Mouse (Mus musculus): ENCODE data around the gene Srrm3.
A peak's percentile ranks its signal among the peaks of the same experiment; 100 is the strongest.

Gene Srrm3

GRCm38 (mm10) chr5:135806555-135807262, at the start of gene Srrm3:
Srrm3 (plus strand) TSS chr5:135806890.
- peak; percentile 89 for DNase-seq (ENCODE audit: low spot score)

- no peak for DNase-seq (ENCODE audit: low spot score)
These were observed 44.8 kb upstream of the Srrm3 start for GRCm38 (mm10) chr5:135761881-135762280.

DNA sequence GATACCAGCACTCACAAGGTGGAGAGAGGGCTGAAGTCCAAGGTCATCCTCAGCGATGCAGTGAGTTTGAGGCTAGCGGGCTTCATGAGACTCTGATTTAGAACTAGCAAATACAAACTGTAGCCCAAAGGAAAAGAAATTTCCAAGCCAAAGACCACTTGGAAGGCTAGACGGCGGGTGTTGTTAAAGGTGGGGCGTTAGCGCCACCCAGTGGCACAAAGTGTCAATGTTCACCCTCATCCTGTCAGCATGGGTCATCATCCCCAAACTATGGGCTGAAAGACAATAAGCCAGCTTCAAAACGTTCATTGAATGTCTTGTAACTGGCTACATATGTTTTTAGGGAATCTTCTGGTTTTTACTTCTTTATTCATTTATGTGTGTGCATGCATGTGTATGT, 43.2 kb upstream of the Srrm3 start:
- peak; percentile 42 for DNase-seq (ENCODE audit: low spot score)

GRCm38 (mm10) chr5:135764971-135765370, 41.7 kb upstream of the Srrm3 start:
- DNase-seq (ENCODE audit: low spot score), result no peak

GRCm38 (mm10) chr5:135772519-135772918, 34.2 kb upstream of the Srrm3 start:
- no peak for DNase-seq (ENCODE audit: low spot score)

DNA sequence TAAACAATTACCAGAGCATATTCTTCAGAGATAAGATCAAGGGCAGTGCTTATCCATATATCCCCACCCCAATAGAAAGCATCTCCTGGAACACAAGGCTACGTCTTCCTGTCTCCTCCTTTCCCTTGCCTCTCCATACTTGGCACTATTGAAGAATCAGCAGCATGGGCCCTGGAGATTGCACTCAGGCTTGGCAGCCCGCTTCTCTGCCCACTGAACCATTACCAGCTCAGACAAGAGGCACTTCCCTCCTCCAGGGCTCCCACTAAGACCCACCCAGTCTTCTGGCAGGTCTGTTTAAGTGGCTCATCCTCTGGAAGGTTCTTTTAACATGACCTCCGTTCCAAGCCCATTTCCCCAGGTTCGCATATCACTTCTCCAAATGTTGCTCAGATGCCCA, 30.1 kb upstream of the Srrm3 start:
- no peak for DNase-seq (ENCODE audit: low spot score)

DNA sequence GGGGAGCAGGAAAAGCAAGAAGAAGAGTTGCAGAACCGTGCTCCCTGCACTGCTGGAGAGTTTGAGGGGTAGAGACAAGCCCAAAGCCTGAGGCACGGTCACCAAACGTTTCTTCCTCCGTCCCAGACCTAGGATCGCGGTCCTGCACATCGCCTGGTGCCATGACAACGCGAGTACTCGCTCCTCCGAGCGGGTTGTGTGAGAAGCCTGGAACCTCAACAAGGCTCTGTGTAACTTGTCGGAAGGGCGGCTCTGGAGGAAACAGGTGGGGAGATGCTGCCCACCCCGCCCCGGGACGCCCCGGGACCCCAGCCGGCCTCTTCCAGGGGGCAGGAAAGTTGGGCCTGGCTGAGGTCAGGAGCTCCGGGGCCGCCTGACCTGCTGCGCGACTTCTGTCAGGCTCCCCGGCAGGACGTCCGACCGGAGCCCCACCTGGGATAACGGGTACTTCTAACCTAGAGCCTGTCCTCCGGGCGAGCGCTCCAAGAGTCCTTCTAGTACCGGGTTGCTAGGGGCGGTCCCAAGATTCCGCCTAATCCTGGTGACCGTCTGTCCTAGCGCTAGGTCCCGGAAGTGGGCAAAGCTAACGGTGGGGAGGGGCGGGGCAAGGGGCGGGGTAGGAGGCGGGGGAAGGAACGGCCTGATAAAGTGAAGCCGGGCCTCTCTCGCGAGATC, 28.8 kb upstream of the Srrm3 start, which contains the start of gene Styxl1:
TSS of gene Styxl1 (minus strand) at position 590 of the 675 bp plus-strand sequence.
- no peak for DNase-seq (ENCODE audit: low spot score)

DNA sequence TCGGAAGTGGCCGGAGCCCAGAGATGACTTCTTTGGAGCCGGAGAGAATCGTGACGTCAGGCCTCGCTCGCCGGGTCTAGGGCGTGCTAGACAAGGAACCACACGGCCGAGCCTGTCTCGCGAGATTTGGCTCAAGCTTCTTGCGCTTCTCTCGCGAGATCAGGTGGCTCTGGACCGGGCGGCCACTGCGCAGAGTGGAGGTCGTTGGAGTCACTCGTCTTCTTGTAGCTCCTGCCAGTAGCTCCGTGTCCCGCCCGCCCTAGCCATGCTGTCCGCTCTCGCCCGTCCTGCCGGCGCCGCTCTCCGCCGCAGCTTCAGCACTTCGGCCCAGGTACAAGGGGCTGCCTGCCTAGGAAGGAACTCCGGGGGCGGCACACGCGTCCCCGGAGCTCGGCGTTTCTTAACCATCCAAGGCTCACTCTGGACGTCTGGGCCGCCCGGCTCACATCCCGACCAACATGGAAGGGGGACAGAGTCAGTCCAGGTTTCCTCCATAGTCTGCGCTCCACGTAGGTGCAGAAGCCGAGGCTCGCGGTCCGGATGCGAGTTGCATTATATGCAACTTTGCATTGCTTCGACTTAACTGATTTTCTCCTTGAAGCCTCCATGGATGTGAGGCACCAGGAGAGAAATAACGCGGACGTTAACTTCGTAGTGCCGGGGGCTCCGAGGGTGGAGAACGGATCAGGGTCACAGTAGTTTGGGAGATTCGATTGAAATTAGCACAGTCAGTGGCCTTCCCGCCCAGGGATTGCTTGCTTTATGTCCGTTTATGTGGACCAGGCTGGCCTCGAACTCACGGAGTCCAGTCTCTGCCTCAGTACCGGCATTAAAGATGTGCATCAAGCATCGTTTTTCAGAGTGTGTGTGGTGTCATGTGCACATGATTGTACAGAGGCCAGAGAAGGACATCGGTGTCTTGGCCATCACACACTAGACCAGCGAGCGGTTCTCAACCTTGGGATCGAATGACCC, 27.9 kb upstream of the Srrm3 start, which contains the start of gene Mdh2:
TSS of gene Mdh2 (plus strand) at position 10 of the 975 bp plus-strand sequence.
- peak; percentile 100 for DNase-seq (ENCODE audit: low spot score)

GRCm38 (mm10) chr5:135780331-135780730, 26.4 kb upstream of the Srrm3 start:
- no peak for DNase-seq (ENCODE audit: low spot score)

GRCm38 (mm10) chr5:135782901-135783300, 23.8 kb upstream of the Srrm3 start:
- no peak for DNase-seq (ENCODE audit: low spot score)

DNA sequence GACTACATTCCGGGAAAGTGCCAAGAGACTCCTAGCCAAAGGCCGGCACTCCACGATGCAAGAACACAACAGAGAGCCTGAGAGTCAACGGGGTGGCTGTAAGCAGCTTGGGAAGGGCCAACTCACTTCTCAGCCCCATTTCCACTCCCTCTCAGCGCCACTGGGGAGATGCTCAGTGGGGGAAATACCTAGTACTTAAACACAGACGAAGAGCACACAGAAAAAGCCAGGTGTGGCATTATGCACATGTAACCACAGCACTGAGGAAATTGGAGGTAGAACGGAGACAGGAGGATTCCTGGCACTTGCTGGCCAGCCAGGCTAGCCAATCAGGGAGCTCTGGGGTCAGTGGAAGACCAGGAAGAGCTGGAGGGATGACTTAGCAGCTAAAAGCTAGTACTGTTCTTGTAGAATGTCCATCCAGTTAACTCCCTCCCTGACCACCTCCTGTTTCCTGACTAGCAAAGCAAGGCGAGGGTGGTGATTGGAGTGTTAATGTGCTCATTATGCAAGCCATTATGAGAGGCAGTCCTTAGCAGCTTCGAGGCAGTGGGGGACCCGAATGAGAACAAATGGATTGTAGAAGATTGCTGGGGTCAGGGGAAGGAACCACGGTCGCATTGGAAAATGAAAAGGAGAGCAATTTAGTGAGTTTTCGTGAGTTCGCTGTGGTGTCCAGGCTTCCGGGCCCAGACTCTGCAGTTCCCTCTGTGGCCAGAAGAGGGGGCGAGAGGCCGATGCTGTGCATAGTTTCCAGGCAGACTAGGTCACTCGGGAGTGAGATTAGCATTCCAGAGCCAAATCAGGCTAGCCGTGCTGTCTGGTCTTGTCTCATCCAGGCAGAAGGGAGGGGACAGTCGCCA, 12.5 kb upstream of the Srrm3 start:
- peak; percentile 75 for DNase-seq (ENCODE audit: low spot score)

GRCm38 (mm10) chr5:135794859-135795181, 11.9 kb upstream of the Srrm3 start:
- no peak for DNase-seq (ENCODE audit: low spot score)

DNA sequence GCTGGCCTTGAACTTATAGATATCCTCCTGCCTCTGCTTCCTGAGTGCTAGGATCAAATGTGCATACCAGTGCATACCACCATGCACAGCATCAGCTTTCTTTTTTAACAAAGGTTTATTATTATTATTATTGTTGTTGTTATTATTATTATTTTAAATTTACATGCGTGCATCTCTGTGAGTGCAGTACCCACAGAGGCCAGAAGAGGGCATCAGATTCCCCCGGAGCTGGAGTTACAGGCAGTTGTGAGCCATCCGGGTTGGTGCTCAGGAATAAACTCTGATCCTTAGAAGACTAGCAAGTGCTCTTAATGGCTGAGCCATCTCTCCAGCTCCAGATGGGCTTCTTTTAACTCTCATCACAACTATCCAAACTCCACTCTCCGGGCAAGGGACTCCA, 6.9 kb upstream of the Srrm3 start:
- DNase-seq (ENCODE audit: low spot score), result no peak

GRCm38 (mm10) chr5:135800927-135801326, 5.8 kb upstream of the Srrm3 start:
- no peak for DNase-seq (ENCODE audit: low spot score)

- no peak for DNase-seq (ENCODE audit: low spot score)
These were observed 4.0 kb upstream of the Srrm3 start for GRCm38 (mm10) chr5:135802641-135803040.

GRCm38 (mm10) chr5:135803135-135803534, 3.6 kb upstream of the Srrm3 start:
- no peak for DNase-seq (ENCODE audit: low spot score)

- DNase-seq (ENCODE audit: low spot score), result no peak
These were observed 3.0 kb upstream of the Srrm3 start for GRCm38 (mm10) chr5:135803676-135804075.

- DNase-seq (ENCODE audit: low spot score), result no peak
These were observed 2.0 kb upstream of the Srrm3 start for GRCm38 (mm10) chr5:135804735-135805134.

DNA sequence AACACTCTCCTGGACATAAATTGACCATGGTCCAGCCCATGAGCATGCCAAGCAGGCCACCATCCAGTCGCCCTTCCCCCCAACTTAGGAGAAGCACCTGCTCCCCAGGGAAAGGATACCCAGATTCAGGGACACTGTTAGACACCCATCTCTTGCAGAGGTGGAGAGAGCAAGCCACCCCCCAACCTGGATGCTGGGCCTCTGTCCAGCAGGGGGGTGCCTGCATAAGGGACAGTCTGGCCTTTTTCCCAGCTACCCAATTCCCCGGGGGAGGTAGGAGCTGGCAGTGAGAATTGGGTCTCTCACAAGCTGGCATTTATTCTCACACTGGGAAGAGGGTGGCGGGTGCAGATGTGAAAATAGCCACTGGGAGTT, 560 bp downstream of the Srrm3 start:
- no peak for DNase-seq (ENCODE audit: low spot score)

DNA sequence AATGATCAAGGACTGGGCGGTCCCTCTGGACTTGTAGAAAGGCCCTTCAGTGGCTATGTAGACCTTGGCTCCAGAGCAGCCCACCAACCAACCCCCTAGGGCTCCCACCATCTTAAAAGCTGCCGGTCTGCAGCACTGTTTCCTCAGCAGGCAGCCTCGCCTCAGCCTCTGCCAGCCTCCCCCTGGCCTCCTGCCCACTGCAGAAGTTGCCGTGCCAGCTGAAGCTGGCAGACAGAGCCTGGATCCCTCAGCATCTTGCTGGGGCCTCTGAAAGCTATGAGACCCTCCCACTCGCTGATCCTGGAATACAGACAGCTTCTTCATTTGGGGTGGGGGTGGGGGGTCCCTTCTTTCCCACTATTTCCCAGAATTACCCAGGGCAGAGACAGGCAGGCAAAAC, 6.3 kb downstream of the Srrm3 start:
- no peak for DNase-seq (ENCODE audit: low spot score)

DNA sequence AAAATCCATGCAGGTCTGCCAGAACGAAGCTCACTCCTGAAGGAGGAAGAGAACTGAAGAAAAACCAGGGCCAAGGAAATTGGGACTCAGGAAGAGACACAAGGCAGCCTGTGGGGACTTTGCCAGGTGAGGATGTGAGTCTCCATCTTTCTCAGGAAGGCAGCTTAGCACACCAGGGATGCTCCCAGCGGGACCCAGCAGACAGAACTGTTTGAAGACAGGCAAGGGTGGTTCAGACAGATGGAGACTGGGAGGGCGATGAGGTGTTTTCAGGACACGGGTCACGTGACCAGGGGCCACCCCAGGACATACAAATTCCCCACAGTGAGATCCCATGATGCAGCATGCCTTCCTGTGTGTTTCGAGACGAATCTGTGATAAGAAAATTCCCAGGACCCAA, 11.8 kb downstream of the Srrm3 start:
- no peak for DNase-seq (ENCODE audit: low spot score)
